Mouse (Mus musculus) CH12.LX (cell line): Measurements from ENCODE around the gene Dctn3. TPM values are rescaled to one million over a fixed set of nuclear protein-coding genes. Genes with fewer than 3 reads are reported as not detected.
"Not testable (repeated sequence)": the region's sequence is repeated elsewhere in the genome, so short reads cannot be mapped to it uniquely, and the experiment has no call there.

Experiments
- DNase-seq: peaks from one replicate; pipeline ENCODE4 v3.0.0-alpha.2; 2013; ENCODE audit errors: extremely low read depth
- H3K27ac ChIP-seq: 2 replicates; pipeline ENCODE4 v1.5.1; 2012; ENCODE audit warnings: low read depth, mild to moderate bottlenecking, control low read depth, moderate library complexity; ENCODE audit not compliant: insufficient read depth
- H3K27me3 ChIP-seq: replicated peaks from 2 replicates; pipeline ENCODE3; 2012; ENCODE audit warnings: inconsistent platforms
- H3K36me3 ChIP-seq, 2 experiments: replicated peaks in 1 of 2; 2 replicates each; pipeline versions ENCODE3 to v1.6.1; 2012; ENCODE audit warnings: inconsistent platforms in 1 of 2, low read length in 1 of 2, mild to moderate bottlenecking in 1 of 2, mixed read lengths in 1 of 2, moderate library complexity in 1 of 2; ENCODE audit not compliant: control insufficient read depth in 1 of 2, insufficient read depth in 1 of 2
- H3K4me1 ChIP-seq, 2 experiments: 2 replicates each; pipeline ENCODE4 v1.6.1; 2012; ENCODE audit warnings: inconsistent platforms in 1 of 2, moderate library complexity in 1 of 2; ENCODE audit not compliant: insufficient read depth in 2 of 2, control insufficient read depth in 1 of 2
- H3K4me2 ChIP-seq: 2 replicates; pipeline ENCODE4 v1.6.1; 2012; ENCODE audit warnings: low read depth, mild to moderate bottlenecking, control low read depth; ENCODE audit not compliant: poor library complexity, insufficient read depth, severe bottlenecking
- H3K4me3 ChIP-seq, 3 experiments: fragments of 150-350 bp in 1 of 3; sonication (generic) in 1 of 3; replicated peaks in 1 of 3; 2 replicates each; pipeline versions ENCODE3 to v1.5.1; 2011 to 2012; ENCODE audit warnings: low read depth in 2 of 3, low read length in 2 of 3, mild to moderate bottlenecking in 2 of 3, moderate library complexity in 2 of 3, control low read depth in 1 of 3, improper control_type of control experiment in 1 of 3, inconsistent platforms in 1 of 3, mixed read lengths in 1 of 3; ENCODE audit not compliant: poor library complexity in 1 of 3
- H3K79me2 ChIP-seq: replicated peaks from 2 replicates; pipeline ENCODE4 v1.6.1; 2012; ENCODE audit warnings: mild to moderate bottlenecking, moderate library complexity; ENCODE audit not compliant: control insufficient read depth, poor library complexity, insufficient read depth, severe bottlenecking; ENCODE audit errors: extremely low read depth
- H3K9ac ChIP-seq: 2 replicates; pipeline ENCODE4 v1.6.1; 2012; ENCODE audit warnings: low read depth, mild to moderate bottlenecking, control low read depth, moderate library complexity; ENCODE audit not compliant: insufficient read depth
- H3K9me3 ChIP-seq: replicated peaks from 2 replicates; pipeline ENCODE3; 2012; ENCODE audit warnings: low read length, inconsistent platforms, mixed read lengths
- CTCF ChIP-seq, 2 experiments: IDR thresholded peaks in 1 of 2; conservative IDR thresholded peaks in 1 of 2; 2 replicates each; pipeline ENCODE4 v1.5.1; 2011 to 2012; ENCODE audit warnings: low read depth in 2 of 2, low read length in 2 of 2, improper control_type of control experiment in 1 of 2, inconsistent platforms in 1 of 2, mild to moderate bottlenecking in 1 of 2, moderate library complexity in 1 of 2
- GABPA ChIP-seq: IDR thresholded peaks from 2 replicates; pipeline ENCODE4 v1.6.1; 2012; ENCODE audit warnings: low read depth, low read length, improper control_type of control experiment, inconsistent platforms; ENCODE audit not compliant: insufficient replicate concordance
- IRF4 ChIP-seq: IDR thresholded peaks from 2 replicates; pipeline ENCODE4 v1.6.1; 2014; ENCODE audit warnings: low read depth, mild to moderate bottlenecking, inconsistent platforms, low read length, improper control_type of control experiment
- JUN ChIP-seq: IDR thresholded peaks from 2 replicates; pipeline ENCODE4 v1.6.1; 2011; ENCODE audit warnings: low read depth, mild to moderate bottlenecking, low read length, improper control_type of control experiment, moderate library complexity; ENCODE audit not compliant: insufficient read depth
- NRF1 ChIP-seq: IDR thresholded peaks from 2 replicates; pipeline ENCODE4 v1.6.1; 2014; ENCODE audit warnings: low read depth, mild to moderate bottlenecking, inconsistent platforms, low read length, improper control_type of control experiment, moderate library complexity
- POLR2A ChIP-seq: IDR thresholded peaks from 2 replicates; pipeline ENCODE4 v1.6.1; 2011; ENCODE audit warnings: low read depth, mild to moderate bottlenecking, improper control_type of control experiment, low read length
- RAD21 ChIP-seq: IDR thresholded peaks from 2 replicates; pipeline ENCODE4 v1.6.1; 2011; ENCODE audit warnings: low read depth, mild to moderate bottlenecking, low read length, improper control_type of control experiment, moderate library complexity
- SIN3A ChIP-seq: IDR thresholded peaks from 2 replicates; pipeline ENCODE4 v1.6.1; 2012; ENCODE audit warnings: low read length, improper control_type of control experiment, inconsistent platforms
- UBTF ChIP-seq: IDR thresholded peaks from 2 replicates; pipeline ENCODE4 v1.6.1; 2012; ENCODE audit warnings: low read depth, mild to moderate bottlenecking, inconsistent platforms, low read length, improper control_type of control experiment, moderate library complexity
- USF2 ChIP-seq: conservative IDR thresholded peaks from 2 replicates; pipeline ENCODE4 v1.6.1; 2011; ENCODE audit warnings: low read depth, low read length, improper control_type of control experiment
- dilution Hi-C: fragments of 300-500 bp; cut with MboI; formaldehyde crosslinking; loops from 2 replicates; pipeline ENCODE4 v1.14.3; 2020; ENCODE audit warnings: low sequenced_read_pairs; ENCODE audit not compliant: extremely low pct_unique_long_range_greater_than_20kb, extremely low pct_ligation_motif_present
- in situ Hi-C: fragments of 300-500 bp; cut with MboI; formaldehyde crosslinking; loops from 3 replicates; pipeline ENCODE4 v1.14.3; 2019; ENCODE audit warnings: low sequenced_read_pairs, low pct_ligation_motif_present, low pct_unique_long_range_greater_than_20kb, mixed read lengths
- polyA plus RNA-seq: library from polyadenylated mRNA; unstranded; fragments of >175 nt; gene quantifications from 2 replicates; pipeline ENCODE4 v1.2.1, GENCODE M21; 2012; ENCODE audit warnings: low read depth; ENCODE audit not compliant: insufficient read length
- total RNA-seq, 2 experiments: library from RNA; depleted of rRNA; stranded (reverse); fragments of 300-350 nt in 1 of 2; fragments of >200 nt in 1 of 2; gene quantifications; 2 replicates each; pipeline ENCODE4 v1.2.3; 2012 to 2014

Gene Dctn3
- total and polyA plus RNA-seq, 3 experiments: 90.5 to 133 (median 112) TPM

GRCm38 (mm10) chr4:41704651-41705050 lies 18.3 kb downstream of the Dctn3 start:
- Histone ChIP-seq H3K36me3 (no peaks in the 10 kb centered on the region), H3K27me3 (peaks cover 48% of the 10 kb centered on the region), H3K27ac (no peak overlapping the region), H3K9me3 (no peaks in the 10 kb centered on the region), H3K4me1 (peaks cover 7 to 18% of the 10 kb centered on the region in 2 experiments), H3K4me3 (no peak overlapping the region), H3K4me2 (no peak overlapping the region), H3K9ac (no peak overlapping the region), H3K79me2 (no peaks in the 10 kb centered on the region)
- TF ChIP-seq SIN3A: no peak
- no peak for TF ChIP-seq JUN
- no peak for TF ChIP-seq RAD21
- TF ChIP-seq IRF4: no peak
- TF ChIP-seq NRF1: no peak
- TF ChIP-seq USF2: no peak
- TF ChIP-seq GABPA: no peak
- no peak for TF ChIP-seq UBTF
- TF ChIP-seq CTCF (conservative IDR thresholded peaks at IDR 0.05 in 1 of 2, IDR thresholded peaks at IDR 0.05 in 1 of 2; ENCODE audit: low read depth in 2 of 2, low read length in 2 of 2): no peak
- TF ChIP-seq POLR2A: no peak
- in situ Hi-C loops (no loop called here), dilution Hi-C loops (no loop called here)
- no peak for DNase-seq

- Histone ChIP-seq H3K27me3 (peaks cover 40% of the 10 kb centered on the region), H3K4me1 (peaks cover 4 to 13% of the 10 kb centered on the region in 2 experiments)
- H3K36me3 ChIP-seq, DNase-seq, H3K9ac ChIP-seq, in situ Hi-C loops, H3K4me3 ChIP-seq, H3K4me2 ChIP-seq, H3K79me2 ChIP-seq, dilution Hi-C loops, H3K9me3 ChIP-seq, H3K27ac ChIP-seq: not testable (repeated sequence)
Observed at GRCm38 (mm10) chr4:41702226-41702625, 20.7 kb downstream of the Dctn3 start.

- H3K9ac ChIP-seq, H3K79me2 ChIP-seq, DNase-seq, H3K27ac ChIP-seq, H3K9me3 ChIP-seq, H3K4me3 ChIP-seq, H3K4me1 ChIP-seq, dilution Hi-C loops, in situ Hi-C loops, H3K4me2 ChIP-seq, H3K36me3 ChIP-seq: not testable (repeated sequence)
- H3K27me3 ChIP-seq: peaks cover 22% of the 10 kb centered on the region
Observed at GRCm38 (mm10) chr4:41700224-41700623, 22.7 kb downstream of the Dctn3 start.

- H3K4me3 ChIP-seq, H3K27ac ChIP-seq, H3K9ac ChIP-seq, H3K79me2 ChIP-seq, H3K4me1 ChIP-seq, DNase-seq, in situ Hi-C loops, H3K4me2 ChIP-seq, H3K36me3 ChIP-seq, dilution Hi-C loops, H3K9me3 ChIP-seq: not testable (repeated sequence)
- peaks cover 17% of the 10 kb centered on the region for H3K27me3 ChIP-seq
Observed at GRCm38 (mm10) chr4:41699783-41700182, 23.2 kb downstream of the Dctn3 start, which contains the start of gene Il11ra1. Gene Il11ra1, plus strand, starts transcription at chr4:41699989.

- in situ Hi-C loops, H3K27me3 ChIP-seq, H3K27ac ChIP-seq, H3K9ac ChIP-seq, H3K36me3 ChIP-seq, H3K79me2 ChIP-seq, H3K4me2 ChIP-seq, H3K4me3 ChIP-seq, dilution Hi-C loops, H3K9me3 ChIP-seq, H3K4me1 ChIP-seq, DNase-seq: not testable (repeated sequence)
Observed at GRCm38 (mm10) chr4:41698421-41699016, 24.5 kb downstream of the Dctn3 start.
